Mouse (Mus musculus): Measurements from ENCODE around the gene Yars2. TPM values are rescaled to one million over a fixed set of nuclear protein-coding genes. Genes with fewer than 3 reads are reported as not detected.
A peak's percentile ranks its signal among the peaks of the same experiment; 100 is the strongest.
"Not testable (repeated sequence)": the region's sequence is repeated elsewhere in the genome, so short reads cannot be mapped to it uniquely, and the experiment has no call there.

The Yars2 gene
- polyA plus RNA-seq, 1 experiment from 2014 or later = 53.2 TPM

GRCm38 (mm10) chr16:16311319-16311718, 8.6 kb downstream of the Yars2 start:
- Histone ChIP-seq H3K27ac (no peak overlapping the region), H3K4me1 (replicated peaks) (no peaks in the 10 kb centered on the region), H3K9ac (no peak overlapping the region), H3K9me3 (no peaks in the 10 kb centered on the region), H3K36me3 (peaks cover 7% of the 10 kb centered on the region; the same call in 1 of the 2 replicates), H3K27me3 (replicated peaks) (no peaks in the 10 kb centered on the region), H3K4me2 (replicated peaks) (no peak overlapping the region), H3K4me3 (replicated peaks) (no peak overlapping the region)
- peak; percentile 28; the same call in 1 of the 2 replicates for ATAC-seq
- 83% methylated on average over 5 of the region's 5 CpGs for WGBS

GRCm38 (mm10) chr16:16325775-16326336, 23.1 kb downstream of the Yars2 start:
- Histone ChIP-seq H3K4me3 (replicated peaks) (no peak overlapping the region), H3K27ac (no peak overlapping the region), H3K4me1 (replicated peaks) (no peaks in the 10 kb centered on the region), H3K4me2 (replicated peaks) (no peak overlapping the region), H3K27me3 (replicated peaks) (no peaks in the 10 kb centered on the region), H3K9me3 (no peaks in the 10 kb centered on the region), H3K9ac (no peak overlapping the region), H3K36me3 (0 out of 2 replicates have a peak, but pooled peaks cover 10% of the 10 kb centered on the region)
- 86% methylated on average over 5 of the region's 5 CpGs for WGBS
- ATAC-seq = no peak

GRCm38 (mm10) chr16:16346420-16346819, 43.7 kb downstream of the Yars2 start:
- Histone ChIP-seq H3K27me3 (replicated peaks) (no peaks in the 10 kb centered on the region), H3K27ac (no peak overlapping the region), H3K9me3 (no peaks in the 10 kb centered on the region), H3K4me2 (replicated peaks) (no peak overlapping the region), H3K4me1 (replicated peaks) (no peaks in the 10 kb centered on the region), H3K36me3 (no peaks in the 10 kb centered on the region), H3K9ac (no peak overlapping the region), H3K4me3 (replicated peaks) (no peak overlapping the region)
- ATAC-seq = no peak
- WGBS = 89% methylated on average over 5 of the region's 5 CpGs

- H3K27me3 ChIP-seq (replicated peaks) = no peaks in the 10 kb centered on the region
- peak overlapping the region; percentile 94 for H3K9ac ChIP-seq
- H3K4me1 ChIP-seq (replicated peaks) = 0 out of 2 replicates have a peak, but pooled peaks cover 4% of the 10 kb centered on the region
- no peaks in the 10 kb centered on the region for H3K9me3 ChIP-seq
- WGBS = 9% methylated on average over 6 of the region's 6 CpGs
- peak overlapping the region; percentile 66 for H3K4me2 ChIP-seq (replicated peaks)
- ATAC-seq = no peak
- peak overlapping the region; percentile 93; the same call in 1 of the 2 replicates for H3K27ac ChIP-seq
- no peaks in the 10 kb centered on the region for H3K36me3 ChIP-seq
- H3K4me3 ChIP-seq (replicated peaks) = peak overlapping the region; percentile 97
Measured at GRCm38 (mm10) chr16:16357908-16358307, 55.1 kb downstream of the Yars2 start.

- Histone ChIP-seq H3K27ac (peak within 1 kb of the TSS; percentile 93), H3K9ac (peak within 1 kb of the TSS; percentile 94), H3K9me3 (no peaks in the 10 kb centered on the region), H3K27me3 (replicated peaks) (no peaks in the 10 kb centered on the region), H3K4me3 (replicated peaks) (peak within 1 kb of the TSS; percentile 97), H3K36me3 (no peaks in the 10 kb centered on the region), H3K4me1 (replicated peaks) (0 out of 2 replicates have a peak, but pooled peaks cover 4% of the 10 kb centered on the region), H3K4me2 (replicated peaks) (peak within 1 kb of the TSS; percentile 66)
- peak; percentile 99 for ATAC-seq
- WGBS = under 1% methylated on average over 55 of the region's 55 CpGs
Measured at GRCm38 (mm10) chr16:16358481-16359100, 55.8 kb downstream of the Yars2 start, which contains the start of gene Dnm1l. Dnm1l (minus strand) TSS chr16:16358959.

- not testable (repeated sequence) for H3K36me3 ChIP-seq; H3K27me3 ChIP-seq (replicated peaks); H3K4me1 ChIP-seq (replicated peaks); H3K9me3 ChIP-seq; ATAC-seq
- H3K9ac ChIP-seq = peak overlapping the region; percentile 94; the same call in 1 of the 2 replicates
- H3K4me2 ChIP-seq (replicated peaks) = peak overlapping the region; percentile 66
- peak overlapping the region; percentile 93 for H3K27ac ChIP-seq
- 56% methylated on average over 9 of the region's 9 CpGs for WGBS
- peak overlapping the region; percentile 97 for H3K4me3 ChIP-seq (replicated peaks)
Measured at GRCm38 (mm10) chr16:16359101-16359482, 56.3 kb downstream of the Yars2 start.

Other genes with a start within 250 kb of the Yars2 start
- gene Pkp2, start 89.6 kb upstream of the Yars2 start, polyA plus RNA-seq (2015; fragmentation: Nextera tagmentation; extraction: Ambion mirVana) = 26.5 and 26.8 TPM in 2 replicates
- gene Dnm1l, start 56.0 kb downstream of the Yars2 start, polyA plus RNA-seq (2015; fragmentation: Nextera tagmentation; extraction: Ambion mirVana) = 54.5 and 57.8 TPM in 2 replicates